Mouse (Mus musculus) granulocyte monocyte progenitor cell, adult 5-6 weeks (primary cell): ENCODE measurements at regions not wholly inside any gene's neighbourhood (a gene's known extent, or its start where the extent isn't known, plus 50 kb on each side); places are given as distances from the start of the nearest gene placed in this dataset.

Experiments used
- ATAC-seq: replicated peaks from 2 replicates; pipeline ENCODE4 v1.8.0; 2016; ENCODE audit warnings: mild to moderate bottlenecking, moderate TSS enrichment, inconsistent platforms; ENCODE audit not compliant: poor library complexity, severe bottlenecking

GRCm38 (mm10) chr10:39254561-39254960 lies 91.0 kb upstream of the Ccn6 start:
- no peak for ATAC-seq

- ATAC-seq: peak; percentile 81
Observed at GRCm38 (mm10) chr10:39250039-39250438, 86.4 kb upstream of the Ccn6 start.

- no peak for ATAC-seq
Observed at GRCm38 (mm10) chr10:39248486-39248885, 84.9 kb upstream of the Ccn6 start.

DNA sequence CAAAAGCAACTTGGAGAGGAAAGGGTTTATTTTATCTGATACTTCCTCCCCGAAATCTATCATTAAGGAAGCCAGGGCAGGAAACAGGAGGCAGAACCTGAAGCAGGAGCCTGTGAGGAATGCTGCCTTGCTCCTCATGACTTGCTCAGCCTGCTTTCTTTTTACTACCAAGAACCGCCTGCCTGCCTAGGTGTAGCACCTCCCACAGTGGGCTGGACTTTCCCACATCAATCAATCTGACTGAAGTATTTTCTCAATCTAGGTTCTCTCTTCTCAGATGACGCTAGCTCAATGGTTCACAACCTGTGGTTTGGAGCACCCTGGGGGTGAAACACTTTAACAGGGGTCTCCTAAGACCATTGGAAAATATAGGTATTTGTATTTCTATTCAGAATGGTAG lies 83.4 kb upstream of the Ccn6 start:
- no peak for ATAC-seq

DNA sequence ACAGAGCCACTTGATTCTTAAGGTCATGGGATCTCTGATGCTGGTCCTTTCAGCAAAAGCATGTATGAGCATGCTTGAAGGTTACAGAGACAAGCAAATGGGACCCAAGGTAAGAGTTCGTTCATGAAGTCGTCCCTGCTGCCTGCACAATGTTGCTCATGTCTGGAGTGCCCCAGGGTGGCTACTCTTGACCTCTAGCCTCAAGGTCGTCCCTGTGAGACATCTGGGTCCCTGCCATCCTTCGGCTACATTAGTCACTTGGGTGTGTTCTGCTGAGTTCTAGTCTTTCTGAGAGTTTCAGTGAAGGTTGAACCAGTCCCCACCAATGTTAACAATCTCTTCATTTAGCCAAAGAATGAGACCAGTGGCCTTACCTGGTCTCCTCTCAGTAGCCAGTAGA lies 81.5 kb upstream of the Ccn6 start:
- ATAC-seq: no peak

GRCm38 (mm10) chr10:39244061-39244460 lies 80.5 kb upstream of the Ccn6 start:
- no peak for ATAC-seq

DNA sequence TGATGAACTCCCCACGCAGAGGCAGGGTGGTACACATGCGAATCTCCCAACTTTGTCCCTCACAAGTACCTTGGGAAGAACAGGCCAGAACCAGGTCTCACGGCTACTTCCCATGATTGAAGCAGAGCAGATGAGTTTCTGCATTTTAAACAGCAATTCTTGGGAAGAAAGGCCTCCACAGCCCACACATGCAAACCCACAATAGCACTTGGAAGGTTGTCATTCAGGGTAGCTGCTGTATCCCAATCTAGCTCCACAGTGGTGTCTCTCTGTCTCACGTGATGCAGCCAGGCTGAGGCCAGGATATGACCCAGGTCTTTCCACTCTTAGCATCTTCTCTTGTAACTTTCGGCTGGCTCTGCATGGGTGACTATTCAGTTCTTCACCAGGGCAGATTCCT lies 78.8 kb upstream of the Ccn6 start:
- ATAC-seq: no peak

DNA sequence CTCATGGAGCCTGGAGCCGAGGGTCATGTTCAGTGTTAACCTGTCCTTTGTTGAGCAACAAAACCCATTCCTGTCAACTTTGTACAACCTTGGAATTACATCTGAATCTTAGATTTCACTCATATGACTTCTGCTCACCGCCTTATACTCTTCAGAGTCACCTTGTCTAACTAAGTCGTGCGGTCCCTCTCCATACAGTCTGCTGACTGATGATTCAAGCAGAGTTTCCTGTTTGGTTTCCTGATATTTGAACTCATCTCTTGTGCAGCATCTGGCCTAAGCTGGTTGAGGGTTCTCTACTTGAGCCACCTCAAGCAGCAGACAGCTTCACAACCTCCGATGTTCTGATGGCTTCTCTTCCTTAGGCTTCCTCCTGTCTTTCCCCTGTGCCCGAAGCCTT lies 78.3 kb upstream of the Ccn6 start:
- no peak for ATAC-seq

- ATAC-seq: no peak
Observed at GRCm38 (mm10) chr10:39241486-39241885, 77.9 kb upstream of the Ccn6 start.

- no peak for ATAC-seq
Observed at GRCm38 (mm10) chr10:39240966-39241365, 77.4 kb upstream of the Ccn6 start.

- no peak for ATAC-seq
Observed at GRCm38 (mm10) chr10:39240178-39240791, 76.7 kb upstream of the Ccn6 start.

DNA sequence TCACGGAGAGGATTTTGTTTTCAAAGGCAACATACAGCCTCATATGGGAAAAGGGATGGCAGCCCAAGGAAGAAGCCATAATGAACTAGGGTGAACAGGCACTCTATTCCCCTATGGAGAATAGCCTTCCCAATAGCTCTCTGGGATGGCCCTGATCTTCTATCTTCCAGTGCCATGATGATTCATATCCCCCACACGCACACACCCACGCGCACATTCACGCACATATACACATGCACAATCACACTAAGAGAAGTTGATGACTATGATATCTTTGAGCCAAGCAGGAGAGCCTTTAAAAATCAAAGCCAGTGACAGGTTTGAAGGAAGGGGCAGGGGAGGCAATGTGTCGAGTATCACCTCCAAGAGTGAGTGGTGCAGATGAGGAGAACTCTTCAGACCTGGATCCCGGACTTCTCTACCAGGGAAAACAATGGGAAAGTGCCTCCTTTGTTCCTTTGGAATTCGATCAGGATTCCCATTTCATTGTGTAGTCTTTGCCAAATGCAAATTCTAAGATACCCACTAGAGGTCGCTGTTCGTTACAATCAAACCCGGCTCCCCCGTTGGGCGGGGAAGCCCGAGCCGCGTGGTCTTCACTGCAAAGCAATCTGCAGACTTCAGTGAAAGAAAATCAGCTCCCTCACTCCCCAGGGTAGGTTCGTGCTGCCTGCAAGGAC lies 76.0 kb upstream of the Ccn6 start:
- ATAC-seq: peak; percentile 79

- no peak for ATAC-seq
Observed at GRCm38 (mm10) chr10:39238596-39238995, 75.0 kb upstream of the Ccn6 start.

DNA sequence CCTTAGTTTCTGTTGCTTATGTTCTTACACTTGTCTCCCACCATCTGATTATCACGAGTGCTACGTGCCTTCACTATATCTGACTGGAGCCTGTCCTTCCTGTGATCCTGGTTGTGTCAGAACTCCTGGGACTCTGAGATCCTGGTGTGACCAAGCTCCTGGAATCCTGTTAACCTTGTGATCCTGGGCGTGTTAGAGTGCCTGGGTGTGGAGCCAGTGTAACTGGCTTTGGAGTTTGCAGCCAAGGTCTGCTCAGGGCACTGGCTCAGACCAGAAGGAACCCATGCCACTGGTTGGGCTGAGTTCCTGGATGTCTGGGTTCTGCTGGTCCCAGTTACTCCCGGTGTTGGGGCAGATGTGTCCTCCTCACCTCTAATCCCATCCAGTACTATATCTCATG lies 74.0 kb upstream of the Ccn6 start:
- ATAC-seq: no peak

GRCm38 (mm10) chr10:39233926-39234450 lies 70.4 kb upstream of the Ccn6 start:
- ATAC-seq: no peak

- ATAC-seq: no peak
Observed at GRCm38 (mm10) chr10:39233191-39233590, 69.6 kb upstream of the Ccn6 start.

GRCm38 (mm10) chr10:39230634-39231410 lies 67.2 kb upstream of the Ccn6 start:
- no peak for ATAC-seq

GRCm38 (mm10) chr10:39229233-39229632 lies 65.6 kb upstream of the Ccn6 start:
- no peak for ATAC-seq

GRCm38 (mm10) chr10:39228027-39228426 lies 64.4 kb upstream of the Ccn6 start:
- no peak for ATAC-seq

DNA sequence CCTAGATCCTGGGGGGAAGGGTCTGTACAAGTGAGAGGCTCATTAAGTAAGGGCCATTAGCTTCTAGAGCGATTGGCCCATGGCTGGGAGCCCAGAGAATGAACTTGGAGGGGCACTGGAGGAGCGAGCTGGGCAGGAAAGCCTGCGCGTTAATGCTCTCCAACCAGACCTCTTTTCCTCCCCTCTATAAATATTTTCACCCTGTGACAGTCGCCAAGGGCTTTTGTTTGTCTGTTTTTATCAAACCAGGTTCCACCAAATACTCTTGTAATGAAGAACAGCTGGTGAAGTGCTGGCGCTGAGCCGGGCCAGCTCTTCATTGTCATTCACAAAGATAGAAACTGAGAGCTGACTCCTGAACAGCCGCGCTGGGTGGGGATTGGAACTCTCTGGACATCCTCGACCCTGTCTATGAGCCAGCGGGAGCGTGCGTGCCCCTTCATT lies 63.9 kb upstream of the Ccn6 start:
- no peak for ATAC-seq

DNA sequence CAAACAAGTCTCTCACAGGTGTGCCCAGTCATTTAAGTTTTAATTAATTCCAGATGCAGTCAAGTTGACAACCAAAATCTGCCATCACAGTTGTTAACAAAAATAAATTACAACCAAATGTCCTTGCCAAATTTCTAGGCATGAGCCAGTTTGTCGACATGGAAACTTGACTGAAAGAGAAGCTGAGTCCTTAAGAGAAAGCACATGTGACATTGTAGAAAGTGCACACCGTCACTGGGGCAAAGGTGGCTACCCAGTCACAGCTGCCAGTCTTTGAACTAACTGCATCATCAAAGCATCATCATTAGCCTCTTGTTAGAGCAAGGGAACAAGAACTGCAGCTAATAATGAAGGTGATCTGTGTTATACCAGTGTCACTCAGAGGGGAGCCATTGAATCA lies 62.9 kb upstream of the Ccn6 start:
- no peak for ATAC-seq
